ENCODE assay signal across 8 mouse cellular contexts in genomic region chr4:149654232-149654631, GRCm38 (mm10). TPM values are rescaled to one million over a fixed set of nuclear protein-coding genes. Genes with fewer than 3 reads are reported as not detected.
DNase-seq lines count a peak whose midpoint lies in the region; ATAC-seq and TF ChIP-seq lines count a peak whose summit lies in the region.

No protein-coding gene starts in this region.

- TF ChIP-seq POLR2A in cerebellum, adult 2 months (IDR thresholded peaks at IDR 0.05; ENCODE audit: borderline replicate concordance, insufficient read depth, low read length): no peak

- ATAC-seq in liver, postnatal 0 days: no peak
- no peak; the same call in 1 of the 2 replicates for ATAC-seq in megakaryocyte, adult 5-6 weeks (ENCODE audit: poor library complexity, severe bottlenecking)

- TF ChIP-seq EP300 in liver, postnatal 0 days (IDR thresholded peaks at IDR 0.05; ENCODE audit: low read depth): no peak

- TF ChIP-seq CTCF in cerebellum, adult 2 months (IDR thresholded peaks at IDR 0.05; ENCODE audit: borderline replicate concordance, insufficient read depth, low read depth, low read length): peak; percentile 77
- peak; percentile 84 for TF ChIP-seq CTCF in left cerebral cortex, adult 2 months (IDR thresholded peaks at IDR 0.05)
- peak; percentile 88 for TF ChIP-seq CTCF in liver, postnatal 0 days (IDR thresholded peaks at IDR 0.05; ENCODE audit: low read depth)

- H3K36me3 ChIP-seq in liver, postnatal 0 days (replicated peaks; ENCODE audit: insufficient read depth, low read length): peaks cover 37% of the 10 kb centered on the region

- H3K27ac ChIP-seq in cerebellum, adult 2 months (ENCODE audit: insufficient read depth, low read length): no peak overlapping the region
- no peak overlapping the region for H3K27ac ChIP-seq in left cerebral cortex, adult 2 months
- no peak overlapping the region for H3K27ac ChIP-seq in liver, postnatal 0 days (ENCODE audit: low read depth)

- no peak overlapping the region for H3K9ac ChIP-seq in liver, postnatal 0 days (replicated peaks)

- peak in 1 of 2 experiments; percentile 57 for DNase-seq in cerebellum, adult 2 months
- no peak for DNase-seq in cerebellum, adult 9-11 months
- DNase-seq in left cerebral cortex, adult 2 months (ENCODE audit: extremely low spot score in 1 of 2, low spot score in 2 of 2): peak in 1 of 2 experiments; percentile 57
- DNase-seq in left cerebral cortex, adult 9 months (ENCODE audit: low spot score in 2 of 2): no peak
- DNase-seq in adrenal gland, postnatal 25 days: peak; percentile 43
- DNase-seq in liver, postnatal 0 days: peak; percentile 57
- peak; percentile 40 for DNase-seq in testis, postnatal 14 days (ENCODE audit: low spot score)

- H3K4me1 ChIP-seq in cerebellum, adult 2 months (ENCODE audit: control insufficient read depth, insufficient read depth, low read length): no peaks in the 10 kb centered on the region
- H3K4me1 ChIP-seq in liver, postnatal 0 days (ENCODE audit: insufficient read depth): peaks cover 4% of the 10 kb centered on the region; the same call in 1 of the 2 replicates

- 88% methylated on average over 4 of the region's 4 CpGs for WGBS in cerebellum, adult 2 months
- WGBS in liver, postnatal 0 days (ENCODE audit: insufficient replicate concordance): 80% methylated on average over 4 of the region's 4 CpGs

- H3K4me3 ChIP-seq in cerebellum, adult 2 months (replicated peaks; ENCODE audit: insufficient read depth, low read depth, low read length): no peak overlapping the region
- no peak overlapping the region for H3K4me3 ChIP-seq in left cerebral cortex, adult 2 months
- no peak overlapping the region for H3K4me3 ChIP-seq in liver, postnatal 0 days (ENCODE audit: low read depth, low read length)

- H3K27me3 ChIP-seq in cerebellum, adult 2 months (ENCODE audit: control insufficient read depth, insufficient read depth, low read length): no peaks in the 10 kb centered on the region
- H3K27me3 ChIP-seq in liver, postnatal 0 days (ENCODE audit: insufficient read depth, low read length): no peaks in the 10 kb centered on the region

- intact Hi-C loops in left cerebral cortex, adult 2 months (cut with DNase I): no loop called here

- H3K9me3 ChIP-seq in liver, postnatal 0 days (ENCODE audit: low read length): no peaks in the 10 kb centered on the region

- H3K4me2 ChIP-seq in liver, postnatal 0 days (ENCODE audit: low read depth, low read length): no peak overlapping the region

RNA-seq across cellular contexts. Expression of gene Pik3cd, which starts 48.1 kb away (rescaled TPM):
- polyA plus RNA-seq in cerebellum, adult 2 months (2012; rRNA removed): 8.3 and 8.6 TPM in 2 replicates
- total RNA-seq in left cerebral cortex, adult 2 months (2021): 10 to 100 TPM; 24.6 to 25.4 TPM
- 2.0 and 4.4 TPM in 2 replicates for total RNA-seq in adrenal gland, postnatal 25 days (2021)
- 4.9 and 7.8 TPM in 2 replicates for polyA plus RNA-seq in liver, postnatal 0 days (2015; fragmentation: Nextera tagmentation; extraction: Ambion mirVana)
- 76.6 and 78.3 TPM in 2 replicates for total RNA-seq in megakaryocyte, adult 5-6 weeks (2015)
- total RNA-seq in megakaryocyte, adult 5-6 weeks (2017): 129 and 130 TPM in 2 replicates

Comparison
In these comparisons a context has a peak if more than half of its experiments do, and no peak if none do; other contexts are left out.
1. DNase-seq: peak in adrenal gland, postnatal 25 days (single experiment), liver, postnatal 0 days (single experiment) and testis, postnatal 14 days (single experiment); none in cerebellum, adult 9-11 months (single experiment) and left cerebral cortex, adult 9 months (0 of 2).
2. Peak in every context shown above with its lines, with median percentiles within 50 percentile points of each other: CTCF ChIP-seq.